Mouse (Mus musculus) CD8-positive naive resting alpha-beta T cell, adult 2 months (primary cell): ENCODE measurements around the gene Cops4.
A peak's percentile ranks its signal among the peaks of the same experiment; 100 is the strongest.

Experiments used
- DNase-seq, 2 experiments: peaks; one replicate each; pipeline ENCODE4 v3.0.0; 2022; ENCODE audit warnings: low read depth in 2 of 2, low spot score in 2 of 2

Gene Cops4

GRCm38 (mm10) chr5:100536638-100537037, 18.5 kb downstream of the Cops4 start:
- DNase-seq, result peak; percentile 11 to 56

GRCm38 (mm10) chr5:100546294-100547080, 28.4 kb downstream of the Cops4 start:
- no peak for DNase-seq

GRCm38 (mm10) chr5:100548236-100548635, 30.1 kb downstream of the Cops4 start:
- no peak for DNase-seq

DNA sequence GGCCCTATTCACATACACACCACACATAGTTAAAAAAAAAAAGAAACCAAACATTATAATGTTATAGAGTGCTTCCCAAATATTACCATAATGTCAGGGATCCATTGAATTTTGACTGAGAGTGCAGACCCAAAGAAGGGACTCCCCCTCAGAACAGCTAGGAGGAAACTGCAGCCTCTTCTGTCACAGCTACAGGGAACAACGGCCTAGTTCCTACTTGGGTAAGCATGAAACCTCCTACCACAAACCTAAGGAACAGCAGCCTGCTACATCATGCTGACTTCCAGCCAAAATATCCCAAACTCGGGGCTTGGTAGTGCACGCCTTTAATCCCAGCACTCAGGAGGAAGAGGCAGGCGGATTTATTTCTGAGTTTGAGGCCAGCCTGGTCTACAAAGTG, 31.2 kb downstream of the Cops4 start:
- no peak for DNase-seq

DNA sequence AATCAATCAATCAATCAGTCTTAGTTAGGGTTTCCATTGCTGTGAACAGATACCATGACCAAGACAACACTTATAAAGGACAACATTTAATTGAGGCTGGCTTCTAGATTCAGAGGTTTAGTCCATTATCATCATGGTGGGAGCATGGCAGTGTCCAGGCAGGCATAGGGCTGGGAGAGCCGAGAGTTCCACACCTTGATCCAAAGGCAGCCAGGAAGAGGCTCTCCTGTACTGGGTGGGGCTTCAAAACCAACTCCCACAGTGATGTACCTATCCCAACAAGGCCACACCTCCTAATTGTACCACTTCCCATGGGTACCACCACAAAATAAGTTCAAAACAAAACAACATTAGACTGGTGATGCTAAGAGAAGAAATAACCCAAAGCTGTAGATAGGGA, 32.0 kb downstream of the Cops4 start:
- DNase-seq, result no peak

- DNase-seq, result no peak
These were observed 33.8 kb downstream of the Cops4 start for GRCm38 (mm10) chr5:100551952-100552351.

DNA sequence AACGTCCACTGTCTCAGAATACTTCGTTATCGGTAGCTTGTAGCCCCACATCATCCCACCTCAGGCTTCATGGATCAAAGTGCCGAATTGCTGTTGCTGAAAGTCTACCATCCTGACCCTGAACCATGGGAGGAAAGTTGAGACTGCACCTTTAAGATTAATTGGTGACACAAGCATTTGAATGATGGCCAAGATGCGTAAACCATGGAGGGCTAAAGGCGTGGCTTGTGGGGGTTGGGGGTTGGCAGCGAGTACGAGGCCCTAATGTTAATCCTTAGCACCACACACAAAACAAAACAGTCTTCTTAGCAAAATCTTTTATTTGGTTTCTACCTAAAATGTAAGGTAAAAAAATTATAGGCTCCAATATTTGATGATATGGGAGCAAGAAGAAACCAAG, 35.3 kb downstream of the Cops4 start:
- no peak for DNase-seq

- no peak for DNase-seq
These were observed 38.9 kb downstream of the Cops4 start for GRCm38 (mm10) chr5:100557019-100557418.

DNA sequence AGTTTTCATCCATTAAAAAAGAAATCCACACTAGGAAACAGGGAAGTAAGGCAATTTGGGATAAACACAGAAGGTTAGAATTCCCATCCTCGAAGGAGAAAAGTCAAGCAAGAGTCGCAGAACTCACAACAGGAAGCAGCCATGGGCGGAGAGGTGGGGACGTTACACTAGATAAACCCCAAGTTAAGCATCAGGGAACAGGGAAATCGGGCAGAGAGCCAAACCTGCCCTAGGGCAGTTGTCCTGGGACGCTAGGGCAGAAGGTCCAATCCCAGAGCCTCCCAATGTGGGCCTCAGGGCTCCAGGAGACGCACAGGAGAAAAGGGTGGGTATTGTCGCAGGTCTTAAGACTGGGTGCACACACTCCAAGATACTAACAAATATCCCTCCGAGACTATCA, 39.4 kb downstream of the Cops4 start:
- no peak for DNase-seq

- no peak for DNase-seq
These were observed 40.7 kb downstream of the Cops4 start for GRCm38 (mm10) chr5:100558783-100559182.

DNA sequence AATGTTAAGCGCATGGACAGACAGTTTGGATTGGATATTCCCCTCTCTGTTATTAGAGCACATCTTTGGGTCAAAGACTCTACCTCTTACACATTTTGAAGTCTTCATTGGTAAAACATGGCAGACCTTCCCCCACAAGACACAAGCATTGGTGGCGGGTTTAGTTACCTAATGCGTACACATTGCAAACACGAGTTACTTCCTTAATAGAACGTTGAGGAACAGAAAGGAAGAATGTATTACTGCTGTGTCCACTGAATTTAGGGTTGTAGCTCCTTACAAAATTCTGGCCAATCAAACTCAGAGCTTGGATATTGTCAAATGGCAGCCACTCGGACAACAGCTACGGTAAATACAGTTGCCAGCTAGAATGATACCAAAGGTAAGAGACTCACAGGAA, 41.2 kb downstream of the Cops4 start:
- no peak for DNase-seq

- no peak for DNase-seq
These were observed 44.6 kb downstream of the Cops4 start for GRCm38 (mm10) chr5:100562702-100563101.

DNA sequence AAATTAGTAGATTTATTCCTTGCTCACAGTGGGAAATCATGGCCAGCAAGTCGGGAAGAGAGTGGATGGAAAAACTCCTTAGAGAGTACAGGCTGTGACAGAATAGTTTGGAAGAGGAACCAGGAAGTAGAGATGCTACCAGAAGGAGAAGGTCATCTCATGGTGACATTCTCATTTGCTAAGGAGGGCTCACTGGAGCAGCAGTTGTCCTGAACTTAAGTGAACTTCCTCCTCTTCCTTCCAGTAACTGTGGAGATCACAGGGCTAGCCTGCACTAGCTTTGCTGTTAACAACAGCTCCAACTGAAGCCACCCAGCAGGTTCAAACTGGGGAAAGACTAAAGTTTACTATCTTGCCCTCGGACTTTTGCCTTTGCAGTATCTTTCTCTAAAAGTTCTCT, 48.7 kb downstream of the Cops4 start:
- DNase-seq, result no peak

DNA sequence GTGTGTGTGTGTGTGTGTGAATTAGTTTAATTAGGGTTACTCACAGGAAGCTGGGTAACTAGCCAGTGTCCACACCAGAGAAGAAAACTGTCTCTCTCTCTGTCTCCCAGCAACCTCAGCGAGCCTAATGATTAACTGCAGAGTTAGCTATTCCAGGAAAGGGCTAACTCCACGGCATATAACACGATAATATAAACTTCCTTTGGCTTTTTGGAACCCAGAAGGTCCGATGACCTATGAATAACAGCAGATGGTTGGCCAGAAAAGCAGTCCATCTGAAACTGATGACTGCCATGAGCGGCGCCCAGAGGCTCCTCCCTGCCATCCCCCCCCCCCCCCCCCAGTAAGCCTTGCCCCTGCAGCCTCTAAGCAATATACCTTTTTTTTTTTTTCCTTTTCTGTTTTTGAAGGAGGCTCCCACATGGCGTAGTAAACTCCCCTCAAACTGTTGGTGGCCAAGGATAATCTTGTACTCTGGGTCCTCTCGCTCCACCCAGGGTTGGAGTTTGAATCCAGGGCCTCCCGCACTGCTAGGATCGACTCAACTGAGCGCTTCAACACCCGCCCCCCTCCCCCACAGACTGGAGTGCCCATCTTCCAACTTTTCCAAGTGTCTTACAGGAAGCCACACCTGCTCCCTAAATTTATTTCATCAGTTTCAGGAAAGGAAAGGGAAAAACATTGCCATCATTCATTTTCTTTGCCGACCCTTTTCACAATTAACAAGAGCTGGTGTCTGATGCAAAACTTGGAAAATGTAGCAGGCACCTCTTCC, 49.3 kb downstream of the Cops4 start:
- DNase-seq, result no peak

- no peak for DNase-seq
These were observed 50.1 kb downstream of the Cops4 start for GRCm38 (mm10) chr5:100568177-100568576.

GRCm38 (mm10) chr5:100568802-100569201, 50.7 kb downstream of the Cops4 start:
- DNase-seq, result no peak

GRCm38 (mm10) chr5:100569250-100569934, 51.3 kb downstream of the Cops4 start:
- no peak for DNase-seq

DNA sequence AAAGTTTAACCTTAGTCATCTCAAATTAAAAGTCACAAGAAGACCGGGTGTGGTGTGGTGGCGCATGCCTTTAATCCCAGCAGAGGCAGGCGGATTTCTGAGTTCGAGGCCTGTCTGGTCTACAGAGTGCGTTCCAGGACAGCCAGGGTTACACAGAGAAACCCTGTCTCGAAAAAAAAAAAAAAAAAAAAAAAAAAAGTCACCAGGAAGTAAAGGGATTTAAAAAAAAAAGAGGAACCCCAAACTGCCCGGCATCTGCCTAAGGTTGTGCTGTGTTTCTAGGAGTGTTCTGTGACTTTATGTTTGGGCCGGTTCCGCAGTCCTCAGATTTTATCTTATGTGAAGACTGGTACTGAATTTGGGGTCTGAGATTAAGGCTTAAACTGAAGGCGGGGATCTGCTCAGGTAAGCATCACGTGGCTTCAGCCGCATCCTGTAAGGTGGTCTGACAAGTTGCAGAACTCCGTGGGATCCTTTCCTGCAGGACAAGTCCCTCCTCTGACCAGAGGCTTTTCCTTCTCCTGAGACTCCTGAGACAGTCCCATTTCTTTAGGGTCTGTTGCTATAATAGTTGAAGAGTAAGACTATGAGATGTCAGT, 52.0 kb downstream of the Cops4 start:
- DNase-seq, result no peak

DNA sequence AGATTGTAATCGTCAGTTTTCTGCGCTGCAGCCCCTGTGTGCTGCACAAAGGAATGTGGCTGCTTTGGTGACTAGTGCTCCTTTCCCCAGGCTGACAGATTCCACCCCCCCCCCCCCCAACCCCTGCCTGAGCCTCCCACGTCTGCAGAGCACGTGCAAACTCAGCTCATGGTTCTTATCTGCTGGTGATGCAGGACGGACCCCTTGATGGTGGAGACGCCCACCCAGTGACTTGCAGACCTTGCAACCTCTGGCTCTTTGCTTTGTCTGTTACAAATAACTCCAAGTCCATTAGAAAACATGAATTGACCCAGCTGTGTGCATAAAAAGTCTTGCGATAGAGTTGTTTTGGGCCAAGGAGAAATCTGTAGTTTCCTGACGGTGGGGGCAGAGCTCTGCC, 52.6 kb downstream of the Cops4 start:
- DNase-seq, result no peak

GRCm38 (mm10) chr5:100572069-100572468, 54.0 kb downstream of the Cops4 start, which contains the start of gene Plac8:
TSS of gene Plac8 (minus strand) at chr5:100572245.
- no peak for DNase-seq

DNA sequence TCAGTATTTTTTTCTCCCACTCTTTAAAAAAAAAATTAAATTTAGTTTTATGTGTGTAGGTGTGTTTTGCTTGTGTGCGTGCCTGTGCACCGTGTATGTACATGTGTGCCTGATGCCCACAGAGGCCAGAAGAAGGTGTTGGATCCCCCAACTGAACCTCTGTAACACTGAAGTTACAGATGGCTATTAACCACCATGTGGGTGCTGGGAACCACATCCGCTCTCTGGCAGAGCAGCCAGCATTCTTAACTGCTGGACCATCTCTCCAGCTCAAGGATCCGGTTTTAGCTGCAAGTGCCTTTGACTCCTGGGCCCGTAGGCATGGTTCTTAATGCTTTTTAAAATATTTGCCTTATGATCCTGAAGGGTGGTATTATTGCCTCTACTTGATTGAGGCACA, 55.1 kb downstream of the Cops4 start:
- no peak for DNase-seq
